Mouse (Mus musculus): ENCODE results near the gene Fbxw22. TPM values are rescaled to one million over a fixed set of nuclear protein-coding genes. Genes with fewer than 3 reads are reported as not detected.
"Not testable (repeated sequence)": the region's sequence is repeated elsewhere in the genome, so short reads cannot be mapped to it uniquely, and the experiment has no call there.

Fbxw22 gene
- not detected in 2 replicates for polyA plus RNA-seq (2012; ENCODE audit: insufficient read depth, insufficient read length, low replicate concordance, missing spikeins)

- not testable (repeated sequence) for H3K4me1 ChIP-seq (ENCODE audit: control insufficient read depth, insufficient read depth, low read length); H3K27ac ChIP-seq (ENCODE audit: insufficient read depth, low read depth, low read length); H3K4me3 ChIP-seq (ENCODE audit: insufficient read depth, low read depth, low read length)
- WGBS: 75% methylated on average over 4 of the region's 4 CpGs
Observed at GRCm38 (mm10) chr9:109404196-109404595, at the start of gene Fbxw22. Fbxw22 (minus strand) TSS chr9:109404296.

DNA sequence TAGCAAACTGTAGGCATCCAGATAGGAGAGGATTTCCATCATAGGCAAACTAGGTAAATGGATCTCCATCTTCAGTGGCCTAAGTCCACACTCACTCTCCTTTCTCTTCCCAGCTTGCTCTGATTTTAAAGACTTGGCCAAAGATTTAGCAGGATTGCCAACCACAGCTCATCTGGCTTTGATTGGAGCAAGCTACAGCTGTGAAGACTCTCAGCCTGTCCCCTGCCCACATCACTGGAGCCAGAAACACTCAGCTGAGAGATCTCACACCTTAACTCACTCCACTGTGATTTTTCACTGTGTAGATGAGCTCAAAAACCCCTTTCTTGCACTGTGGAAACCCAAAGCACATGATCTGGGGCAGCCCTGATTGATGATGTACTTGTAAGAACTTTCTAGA is 44.9 kb upstream of the Fbxw22 start, which contains the start of gene Fbxw16:
TSS of gene Fbxw16 (minus strand) at position 101 of the 400 bp plus-strand sequence.
- Histone ChIP-seq H3K27ac (ENCODE audit: insufficient read depth, low read depth, low read length) (no peak within 1 kb of the TSS), H3K4me1 (ENCODE audit: control insufficient read depth, insufficient read depth, low read length) (no peaks in the 10 kb centered on the region), H3K4me3 (ENCODE audit: insufficient read depth, low read depth, low read length) (no peak within 1 kb of the TSS)
- TF ChIP-seq POLR2A (IDR thresholded peaks at IDR 0.05; ENCODE audit: insufficient read depth, low read depth, low read length) (no peak), CTCF (IDR thresholded peaks at IDR 0.05; ENCODE audit: insufficient read depth, low read depth, low read length) (no peak)

GRCm38 (mm10) chr9:109432956-109433355 is 28.9 kb upstream of the Fbxw22 start:
- no peak overlapping the region for H3K4me3 ChIP-seq (ENCODE audit: insufficient read depth, low read depth, low read length)
- H3K4me1 ChIP-seq (ENCODE audit: control insufficient read depth, insufficient read depth, low read length): no peaks in the 10 kb centered on the region
- WGBS: 91% methylated on average over 1 of the region's 1 CpGs
- no peak for TF ChIP-seq POLR2A (IDR thresholded peaks at IDR 0.05; ENCODE audit: insufficient read depth, low read depth, low read length)
- no peak for TF ChIP-seq CTCF (IDR thresholded peaks at IDR 0.05; ENCODE audit: insufficient read depth, low read depth, low read length)
- no peak overlapping the region for H3K27ac ChIP-seq (ENCODE audit: insufficient read depth, low read depth, low read length)

GRCm38 (mm10) chr9:109339559-109339958 is 64.5 kb downstream of the Fbxw22 start, which contains the start of gene Fbxw28:
Fbxw28 (minus strand) TSS chr9:109339659.
- H3K4me3 ChIP-seq (ENCODE audit: insufficient read depth, low read depth, low read length); H3K27ac ChIP-seq (ENCODE audit: insufficient read depth, low read depth, low read length); H3K4me1 ChIP-seq (ENCODE audit: control insufficient read depth, insufficient read depth, low read length): not testable (repeated sequence)
- WGBS: no CpG with 5 or more reads among the region's 1 CpGs

Other genes with a start within 250 kb of the Fbxw22 start
- gene Fbxw21, start 242.3 kb downstream of the Fbxw22 start, polyA plus RNA-seq (2012; ENCODE audit: insufficient read depth, insufficient read length, low replicate concordance, missing spikeins): not detected in 2 replicates
- gene Fbxw13, start 208.3 kb downstream of the Fbxw22 start, polyA plus RNA-seq (2012; ENCODE audit: insufficient read depth, insufficient read length, low replicate concordance, missing spikeins): not detected in 2 replicates
- not detected in 2 replicates for gene Fbxw20, start 169.5 kb downstream of the Fbxw22 start, polyA plus RNA-seq (2012; ENCODE audit: insufficient read depth, insufficient read length, low replicate concordance, missing spikeins)
- gene Fbxw14, start 116.6 kb downstream of the Fbxw22 start, polyA plus RNA-seq (2012; ENCODE audit: insufficient read depth, insufficient read length, low replicate concordance, missing spikeins): not detected in 2 replicates
- not detected in 2 replicates for gene Fbxw28, start 64.6 kb downstream of the Fbxw22 start, polyA plus RNA-seq (2012; ENCODE audit: insufficient read depth, insufficient read length, low replicate concordance, missing spikeins)
- gene Fbxw16, start 44.8 kb upstream of the Fbxw22 start, polyA plus RNA-seq (2012; ENCODE audit: insufficient read depth, insufficient read length, low replicate concordance, missing spikeins): not detected in 2 replicates
- not detected in 2 replicates for gene Fbxw19, start 91.6 kb upstream of the Fbxw22 start, polyA plus RNA-seq (2012; ENCODE audit: insufficient read depth, insufficient read length, low replicate concordance, missing spikeins)
- not detected in 2 replicates for gene Fbxw15, start 164.0 kb upstream of the Fbxw22 start, polyA plus RNA-seq (2012; ENCODE audit: insufficient read depth, insufficient read length, low replicate concordance, missing spikeins)
- gene Fbxw24, start 221.8 kb upstream of the Fbxw22 start, polyA plus RNA-seq (2012; ENCODE audit: insufficient read depth, insufficient read length, low replicate concordance, missing spikeins): not detected in 2 replicates